Mouse (Mus musculus) lung, postnatal 0 days (tissue): Measurements from ENCODE around the gene Zmym2. TPM values are rescaled to one million over a fixed set of nuclear protein-coding genes. Genes with fewer than 3 reads are reported as not detected.
"Not testable (repeated sequence)": the region's sequence is repeated elsewhere in the genome, so short reads cannot be mapped to it uniquely, and the experiment has no call there.

Experiments used
- ATAC-seq: fragments of 200-750 bp; cut with Nextera tagmentation; 2 replicates; pipeline ENCODE4 v1.8.0; 2017; ENCODE audit warnings: moderate library complexity
- DNase-seq: peaks from one replicate; pipeline ENCODE4 v3.0.0-alpha.2; 2016; ENCODE audit warnings: low spot score
- H3K27ac ChIP-seq: fragments of 300-500 bp; sonication (generic); 2 replicates; pipeline ENCODE4 v1.5.1; 2014; ENCODE audit warnings: antibody characterized with exemption, mild to moderate bottlenecking, low read length, mixed read lengths
- H3K27me3 ChIP-seq: fragments of 300-500 bp; sonication (generic); replicated peaks from 2 replicates; pipeline ENCODE4 v1.6.1; 2014; ENCODE audit warnings: low read length, mixed read lengths; ENCODE audit not compliant: insufficient read depth
- H3K36me3 ChIP-seq: fragments of 300-500 bp; sonication (generic); 2 replicates; pipeline ENCODE4 v1.6.1; 2014; ENCODE audit warnings: low read length, mixed read lengths; ENCODE audit not compliant: insufficient read depth
- H3K4me1 ChIP-seq: fragments of 300-500 bp; sonication (generic); 2 replicates; pipeline ENCODE4 v1.6.1; 2014; ENCODE audit warnings: antibody characterized with exemption, low read depth, low read length, mixed read lengths; ENCODE audit not compliant: insufficient read depth
- H3K4me2 ChIP-seq: fragments of 300-500 bp; sonication (generic); replicated peaks from 2 replicates; pipeline ENCODE4 v1.6.1; 2014; ENCODE audit warnings: low read depth, mild to moderate bottlenecking, low read length, moderate library complexity, mixed read lengths
- H3K4me3 ChIP-seq: fragments of 300-500 bp; sonication (generic); 2 replicates; pipeline ENCODE4 v1.5.1; 2014; ENCODE audit warnings: low read depth, low read length
- H3K9ac ChIP-seq: fragments of 300-500 bp; sonication (generic); replicated peaks from 2 replicates; pipeline ENCODE4 v1.6.1; 2014; ENCODE audit warnings: low read depth, mild to moderate bottlenecking
- H3K9me3 ChIP-seq: fragments of 300-500 bp; sonication (generic); 2 replicates; pipeline ENCODE4 v1.6.1; 2016; ENCODE audit warnings: low read length, mixed read lengths
- CTCF ChIP-seq: IDR thresholded peaks from 2 replicates; pipeline ENCODE4 v1.5.1; 2016; ENCODE audit warnings: antibody characterized with exemption, mild to moderate bottlenecking
- EP300 ChIP-seq: IDR thresholded peaks from 2 replicates; pipeline ENCODE4 v1.6.1; 2016; ENCODE audit warnings: antibody characterized with exemption, mild to moderate bottlenecking, control low read depth
- WGBS: fragments of 180-500 bp; shearing (Covaris S2); extraction: QIAGEN DNeasy Blood & Tissue Kit; methylation state at CpG from one replicate; pipeline ENCODE4 v1.1.7; 2014; 5-methylcytosine and 5-hydroxymethylcytosine counted together
- polyA plus RNA-seq: library from polyadenylated mRNA; unstranded; fragments of >200 nt; fragmentation: Nextera tagmentation; extraction: Ambion mirVana; gene quantifications from 2 replicates; pipeline ENCODE4 v1.2.1, GENCODE M21; 2015

Zmym2 gene
- 21.1 and 22.8 TPM in 2 replicates for polyA plus RNA-seq

DNA sequence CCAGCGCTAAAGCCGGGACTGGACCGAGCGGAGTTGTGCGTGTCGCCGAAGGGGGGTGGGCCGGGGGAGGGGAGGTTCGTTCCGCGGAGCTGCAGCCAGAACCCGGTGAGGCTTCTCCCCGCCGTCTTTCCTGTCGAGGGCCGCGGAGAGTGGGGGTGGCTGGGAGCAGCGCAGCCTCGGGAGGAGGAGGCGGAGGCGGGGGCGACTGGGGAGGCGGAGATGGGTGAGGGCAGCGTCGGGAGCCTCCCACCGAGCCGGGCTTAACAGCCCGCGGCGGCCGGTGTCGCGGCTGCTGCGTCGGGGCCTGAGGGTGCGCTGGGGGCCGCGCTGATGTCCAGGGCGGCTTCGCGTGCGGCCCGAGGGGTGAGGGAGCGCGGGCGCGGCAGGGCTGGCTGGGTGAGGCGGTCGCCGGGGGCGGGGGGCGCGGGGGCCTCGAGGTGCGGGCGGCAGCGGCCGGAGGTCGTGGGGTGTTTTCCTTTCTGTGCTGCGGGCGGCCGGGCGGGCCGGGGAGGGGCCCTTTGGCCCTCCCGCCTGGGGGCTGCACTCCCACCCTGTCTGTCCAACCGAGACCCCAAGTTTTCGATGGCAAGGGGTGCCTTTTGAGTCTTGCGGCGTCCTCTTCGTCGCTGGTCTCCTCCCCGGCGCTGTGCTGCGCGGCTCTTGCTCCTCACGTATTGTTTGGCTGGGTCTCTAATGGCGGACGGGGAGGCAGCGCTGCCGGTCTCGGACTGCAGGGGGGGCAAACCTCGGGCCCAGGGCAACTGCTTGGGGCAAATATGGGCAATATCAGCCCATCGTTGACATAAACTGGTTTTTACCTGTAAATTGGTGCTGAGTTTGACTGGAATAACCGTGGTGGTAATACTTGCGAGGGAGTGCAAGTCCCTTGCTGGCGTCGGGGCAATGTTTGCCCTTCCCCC is at the start of gene Zmym2:
Gene Zmym2 (plus strand): TSS at position 60 of the 920 bp plus-strand sequence.
- H3K27me3 ChIP-seq, H3K9me3 ChIP-seq, H3K36me3 ChIP-seq, H3K4me1 ChIP-seq: not testable (repeated sequence)
- H3K9ac ChIP-seq, result peak within 1 kb of the TSS; percentile 89
- TF ChIP-seq CTCF, result peak; percentile 72
- peak within 1 kb of the TSS; percentile 88 for H3K4me3 ChIP-seq
- ATAC-seq (peak; percentile 12; the same call in 1 of the 2 replicates), DNase-seq (peak; percentile 80)
- under 1% methylated on average over 22 of the region's 87 CpGs for WGBS
- H3K4me2 ChIP-seq, result peak within 1 kb of the TSS; percentile 76
- H3K27ac ChIP-seq, result peak within 1 kb of the TSS; percentile 99

DNA sequence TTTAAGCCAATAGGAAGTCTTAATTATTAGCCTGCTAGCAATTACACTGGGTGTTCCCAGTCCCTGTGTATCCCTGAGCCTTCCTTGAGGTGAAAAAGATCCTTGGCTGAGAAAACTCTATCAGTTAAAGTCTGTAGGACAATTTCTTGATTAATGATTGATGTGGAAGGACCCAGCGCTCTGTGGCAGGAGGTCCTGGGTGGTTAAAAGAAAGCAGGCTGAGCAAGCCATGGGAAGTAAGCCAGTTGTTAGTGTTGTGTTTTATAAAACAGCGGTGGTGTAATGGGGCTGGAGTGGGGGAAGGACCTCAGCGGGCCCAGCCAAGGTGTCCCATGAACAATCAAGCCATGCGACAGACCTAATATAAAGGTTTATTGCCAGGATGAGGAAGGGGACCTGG is 42.4 kb upstream of the Zmym2 start:
- Histone ChIP-seq H3K9ac (no peak overlapping the region), H3K9me3 (no peaks in the 10 kb centered on the region), H3K4me1 (no peaks in the 10 kb centered on the region), H3K27me3 (no peaks in the 10 kb centered on the region), H3K4me3 (no peak overlapping the region), H3K4me2 (no peak overlapping the region), H3K36me3 (no peaks in the 10 kb centered on the region), H3K27ac (no peak overlapping the region)
- 55% methylated on average over 4 of the region's 4 CpGs for WGBS
- ATAC-seq, result no peak
- DNase-seq, result no peak
- TF ChIP-seq CTCF, result no peak
- no peak for TF ChIP-seq EP300

DNA sequence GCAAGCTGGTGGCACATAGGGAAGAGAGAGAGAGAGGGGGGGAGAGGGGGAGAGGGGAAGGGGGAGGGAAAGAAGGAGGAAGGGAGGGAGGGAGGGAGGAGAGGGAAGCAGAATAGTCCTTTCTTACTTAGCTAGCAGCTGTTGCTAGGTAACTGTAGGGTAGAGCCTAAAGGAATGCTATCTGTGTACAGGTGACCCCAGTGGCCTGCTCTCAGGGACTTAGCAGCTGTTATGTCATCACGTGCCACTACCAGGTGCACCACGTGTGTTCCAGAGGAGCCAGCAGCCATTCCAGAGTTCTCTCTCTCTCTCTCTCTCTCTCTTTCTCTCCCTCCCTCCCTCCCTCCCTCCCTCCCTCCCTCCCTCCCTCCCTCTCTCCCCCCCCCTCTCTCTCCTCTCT is 41.9 kb upstream of the Zmym2 start:
- H3K27ac ChIP-seq, result no peak overlapping the region
- H3K36me3 ChIP-seq, result no peaks in the 10 kb centered on the region
- H3K9ac ChIP-seq, result no peak overlapping the region
- H3K4me1 ChIP-seq, result no peaks in the 10 kb centered on the region
- H3K4me3 ChIP-seq, result no peak overlapping the region
- WGBS, result 17% methylated on average over 2 of the region's 2 CpGs
- H3K27me3 ChIP-seq, result no peaks in the 10 kb centered on the region
- no peak for TF ChIP-seq EP300
- TF ChIP-seq CTCF, result no peak
- ATAC-seq, result peak; percentile 37; the same call in 1 of the 2 replicates
- no peaks in the 10 kb centered on the region for H3K9me3 ChIP-seq
- DNase-seq, result peak; percentile 34
- H3K4me2 ChIP-seq, result no peak overlapping the region

DNA sequence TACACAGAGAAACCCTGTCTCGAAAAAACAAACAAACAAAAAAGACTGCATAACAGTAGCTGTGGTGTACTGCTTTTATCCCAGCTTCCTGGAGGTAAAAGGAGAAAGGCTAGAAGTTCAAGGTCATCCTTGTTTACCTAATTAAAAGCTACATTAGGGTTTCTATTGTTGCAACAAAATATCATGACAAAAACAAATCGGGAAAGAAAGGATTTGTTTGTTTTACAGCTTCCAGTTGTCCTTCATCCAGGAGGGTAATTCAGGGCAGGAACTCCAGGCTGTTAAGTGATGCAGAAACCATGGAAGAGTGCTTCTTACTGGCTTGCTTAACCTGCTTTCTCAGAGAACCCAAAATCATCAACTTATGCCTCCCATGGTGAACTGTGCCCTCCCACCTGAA is 38.1 kb upstream of the Zmym2 start:
- Histone ChIP-seq H3K27me3 (no peaks in the 10 kb centered on the region), H3K36me3 (no peaks in the 10 kb centered on the region), H3K4me2 (no peak overlapping the region), H3K9ac (no peak overlapping the region), H3K4me1 (no peaks in the 10 kb centered on the region), H3K4me3 (no peak overlapping the region), H3K9me3 (peaks cover 4% of the 10 kb centered on the region; the same call in 1 of the 2 replicates), H3K27ac (no peak overlapping the region)
- 40% methylated on average over 2 of the region's 2 CpGs for WGBS
- no peak for ATAC-seq
- no peak for TF ChIP-seq EP300
- TF ChIP-seq CTCF, result no peak
- no peak for DNase-seq

DNA sequence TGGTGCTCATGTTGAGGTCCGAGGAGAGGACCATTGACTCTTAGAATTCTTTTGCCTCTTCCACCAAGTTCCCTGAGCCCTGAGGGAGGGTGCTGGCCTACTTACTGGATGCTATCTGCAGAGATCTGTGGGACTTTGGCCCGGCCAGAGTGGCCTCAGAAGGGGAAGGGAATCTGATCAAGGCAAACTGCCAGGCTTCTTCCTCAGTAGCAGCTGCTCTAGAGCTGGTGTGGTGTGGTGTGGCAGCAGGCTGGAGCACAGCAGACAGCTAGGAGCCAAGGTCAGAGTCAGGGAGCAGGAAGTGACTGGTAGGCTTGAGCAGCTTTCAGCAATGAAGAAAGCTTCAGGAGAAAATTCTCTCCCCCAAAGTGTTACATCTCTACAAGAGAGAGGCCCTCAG is 36.8 kb upstream of the Zmym2 start:
- ATAC-seq, result no peak

DNA sequence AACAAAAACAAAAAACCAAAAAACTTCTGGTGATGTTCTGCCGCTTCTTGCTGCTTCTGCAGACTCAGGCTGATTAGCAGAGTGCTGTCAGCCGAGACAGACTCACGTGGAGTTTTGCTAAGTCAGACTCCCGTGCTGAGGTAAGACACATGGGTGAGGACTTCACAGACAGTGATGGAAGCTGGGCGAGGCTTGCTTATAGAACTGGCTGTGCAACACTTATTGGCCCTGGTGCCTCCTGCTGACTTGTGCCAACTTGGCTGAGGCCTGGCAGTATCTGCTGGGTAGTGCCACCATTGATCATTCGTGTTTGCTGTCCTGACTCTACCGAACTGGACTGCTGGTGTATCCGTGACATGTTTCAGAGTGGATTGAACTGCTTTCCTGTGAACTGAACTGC is 22.4 kb upstream of the Zmym2 start:
- Histone ChIP-seq H3K4me2 (no peak overlapping the region), H3K9ac (no peak overlapping the region), H3K27ac (no peak overlapping the region), H3K9me3 (no peaks in the 10 kb centered on the region), H3K4me1 (no peaks in the 10 kb centered on the region), H3K36me3 (no peaks in the 10 kb centered on the region), H3K4me3 (no peak overlapping the region), H3K27me3 (no peaks in the 10 kb centered on the region)
- no peak for TF ChIP-seq EP300
- no peak for TF ChIP-seq CTCF
- no peak for ATAC-seq
- WGBS, result 54% methylated on average over 8 of the region's 8 CpGs
- no peak for DNase-seq

More for the DNA sequence above, 36.8 kb upstream of the Zmym2 start:
- no peak overlapping the region for H3K27ac ChIP-seq
- no peaks in the 10 kb centered on the region for H3K4me1 ChIP-seq
- TF ChIP-seq CTCF, result no peak
- TF ChIP-seq EP300, result no peak
- no peak overlapping the region for H3K4me3 ChIP-seq
- H3K27me3 ChIP-seq, result no peaks in the 10 kb centered on the region
- peaks cover 4% of the 10 kb centered on the region; the same call in 1 of the 2 replicates for H3K9me3 ChIP-seq
- WGBS, result 50% methylated on average over 2 of the region's 2 CpGs
- no peaks in the 10 kb centered on the region for H3K36me3 ChIP-seq
- H3K9ac ChIP-seq, result no peak overlapping the region
- no peak for DNase-seq
- H3K4me2 ChIP-seq, result no peak overlapping the region
